Mouse (Mus musculus) ovary, postnatal 10 days (tissue): ENCODE measurements around the gene Gm9736.
"Not testable (repeated sequence)": the region's sequence is repeated elsewhere in the genome, so short reads cannot be mapped to it uniquely, and the experiment has no call there.

Source experiments
- DNase-seq: peaks from one replicate; pipeline ENCODE4 v3.0.0; 2022; ENCODE audit warnings: low spot score

The Gm9736 gene

GRCm38 (mm10) chr10:77751254-77751653 lies at the start of gene Gm9736:
Gene Gm9736 (minus strand): TSS chr10:77751354.
- not testable (repeated sequence) for DNase-seq

GRCm38 (mm10) chr10:77798921-77799508 lies 47.9 kb upstream of the Gm9736 start, which contains the start of gene Gm19668:
Gene Gm19668 (minus strand): TSS chr10:77799133.
- DNase-seq: no peak

DNA sequence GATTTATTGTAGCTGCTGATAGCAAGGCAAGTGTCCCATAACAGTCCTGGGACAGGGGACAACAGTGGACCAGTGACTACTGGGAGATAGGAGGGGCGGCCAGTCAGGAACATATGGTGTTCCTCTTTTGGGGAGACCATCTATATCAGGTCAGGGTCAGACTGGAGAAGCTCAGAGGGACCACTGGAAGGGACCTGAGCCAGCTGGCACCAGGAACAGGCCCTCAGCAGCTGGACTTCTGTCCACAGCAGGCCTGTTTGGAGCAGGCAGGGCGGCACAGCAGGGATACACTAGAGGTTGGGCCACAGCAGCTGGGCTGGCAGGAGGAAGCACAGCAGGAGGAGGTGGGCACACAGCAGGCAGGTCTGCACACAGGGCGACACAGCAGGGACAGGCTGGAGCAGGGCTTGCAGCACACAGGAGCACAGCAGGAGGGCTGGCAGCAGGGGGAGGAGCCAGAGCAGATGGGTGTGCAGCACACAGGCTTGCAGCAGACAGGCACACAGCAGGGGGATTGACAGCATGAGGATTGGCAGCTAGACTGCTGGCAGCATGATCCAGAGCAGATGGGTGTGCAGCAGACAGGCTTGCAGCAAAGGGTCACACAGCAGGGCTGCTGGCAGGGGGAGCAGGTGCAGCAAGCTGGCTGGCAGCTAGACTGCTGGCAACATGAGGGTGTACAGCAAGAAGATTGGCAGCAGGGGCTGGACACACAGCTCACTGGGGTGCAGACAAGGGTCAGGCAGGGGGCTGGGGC lies 47.2 kb upstream of the Gm9736 start:
- DNase-seq: not testable (repeated sequence)

GRCm38 (mm10) chr10:77797677-77798076 lies 46.5 kb upstream of the Gm9736 start:
- no peak for DNase-seq

DNA sequence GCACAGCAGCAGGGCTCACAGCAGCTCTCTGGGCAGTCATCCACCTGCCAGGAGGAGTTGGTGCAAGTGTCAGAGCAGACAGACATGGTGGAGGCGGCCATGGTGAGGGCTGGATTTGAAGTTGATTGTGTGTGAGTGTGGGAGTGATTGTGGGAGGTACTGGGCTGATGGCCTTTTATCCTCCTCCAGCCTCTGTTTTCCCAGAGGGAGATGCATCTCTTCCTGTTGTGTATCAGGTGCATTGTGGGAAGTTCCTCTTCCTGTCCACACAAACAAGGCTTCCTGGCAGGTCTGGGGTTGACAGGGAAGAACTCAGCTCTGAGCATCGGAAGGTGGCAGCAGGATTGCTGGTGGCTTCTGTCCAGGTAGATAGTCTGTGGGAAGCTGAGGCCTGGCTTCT lies 43.8 kb upstream of the Gm9736 start, which contains the start of gene Gm9639:
Gene Gm9639 (minus strand): TSS at position 101 of the 400 bp plus-strand sequence.
- no peak for DNase-seq

GRCm38 (mm10) chr10:77788621-77789020 lies 37.5 kb upstream of the Gm9736 start:
- DNase-seq: no peak

- DNase-seq: not testable (repeated sequence)
Observed at GRCm38 (mm10) chr10:77787876-77788275, 36.7 kb upstream of the Gm9736 start, which contains the start of gene Gm7137. Gene Gm7137 (minus strand): TSS chr10:77788200.

- not testable (repeated sequence) for DNase-seq
Observed at GRCm38 (mm10) chr10:77783396-77783795, 32.2 kb upstream of the Gm9736 start.

GRCm38 (mm10) chr10:77782442-77782841 lies 31.3 kb upstream of the Gm9736 start, which contains the start of gene Gm3250:
Gene Gm3250 (minus strand): TSS chr10:77782542.
- not testable (repeated sequence) for DNase-seq

DNA sequence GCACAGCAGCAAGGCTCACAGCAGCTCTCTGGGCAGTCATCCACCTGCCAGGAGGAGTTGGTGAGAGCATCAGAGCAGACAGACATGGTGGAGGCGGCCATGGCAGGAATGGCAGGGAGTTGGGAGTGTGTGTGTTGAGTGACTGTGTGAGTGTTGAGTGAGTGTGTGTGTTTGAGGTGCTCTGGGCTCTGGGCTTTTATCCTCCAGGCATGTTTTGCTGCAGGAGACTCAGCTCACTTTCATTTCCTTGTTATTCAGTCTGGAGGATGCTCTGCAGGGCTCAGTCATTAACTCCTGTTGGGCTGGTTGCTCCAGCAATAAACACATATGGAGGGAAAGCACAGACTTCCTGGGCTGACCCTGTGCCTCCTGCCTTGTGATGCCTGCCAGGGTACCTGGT lies 25.7 kb upstream of the Gm9736 start, which contains the start of gene Gm7138:
Gene Gm7138 (minus strand): TSS at position 101 of the 400 bp plus-strand sequence.
- not testable (repeated sequence) for DNase-seq

- not testable (repeated sequence) for DNase-seq
Observed at GRCm38 (mm10) chr10:77772142-77772541, 21.0 kb upstream of the Gm9736 start.

DNA sequence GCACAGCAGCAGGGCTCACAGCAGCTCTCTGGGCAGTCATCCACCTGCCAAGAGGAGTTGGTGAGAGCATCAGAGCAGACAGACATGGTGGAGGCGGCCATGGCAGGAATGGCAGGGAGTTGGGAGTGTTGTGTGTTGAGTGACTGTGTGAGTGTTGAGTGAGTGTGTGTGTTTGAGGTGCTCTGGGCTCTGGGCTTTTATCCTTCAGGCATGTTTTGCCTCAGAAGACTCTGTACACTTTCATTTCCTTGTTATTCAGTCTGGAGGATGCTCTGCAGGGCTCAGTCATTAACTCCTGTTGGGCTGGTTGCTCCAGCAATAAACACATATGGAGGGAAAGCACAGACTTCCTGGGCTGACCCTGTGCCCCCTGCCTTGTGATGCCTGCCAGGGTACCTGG lies 20.1 kb upstream of the Gm9736 start, which contains the start of gene Gm3238:
Gene Gm3238 (minus strand): TSS at position 101 of the 400 bp plus-strand sequence.
- DNase-seq: not testable (repeated sequence)

DNA sequence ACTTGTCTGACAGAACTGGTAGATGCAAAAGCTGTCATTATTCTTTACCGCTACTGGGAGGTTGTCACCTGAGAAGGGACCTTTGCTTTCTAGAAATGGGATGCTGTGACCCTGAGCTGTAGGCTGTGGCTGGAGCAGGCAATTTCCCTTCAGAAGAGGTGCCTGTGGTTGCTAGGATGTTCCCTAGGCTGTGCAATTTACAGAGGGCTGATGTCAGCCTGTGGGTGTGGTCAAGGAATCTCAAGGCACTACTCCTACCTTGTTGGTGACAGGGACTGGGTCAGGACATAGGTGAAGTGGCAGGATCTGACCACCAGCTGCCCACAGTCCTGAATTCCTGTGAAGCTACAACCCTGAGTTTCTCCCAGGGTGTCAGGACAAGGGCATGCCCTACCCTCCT lies 18.6 kb upstream of the Gm9736 start:
- DNase-seq: no peak

DNA sequence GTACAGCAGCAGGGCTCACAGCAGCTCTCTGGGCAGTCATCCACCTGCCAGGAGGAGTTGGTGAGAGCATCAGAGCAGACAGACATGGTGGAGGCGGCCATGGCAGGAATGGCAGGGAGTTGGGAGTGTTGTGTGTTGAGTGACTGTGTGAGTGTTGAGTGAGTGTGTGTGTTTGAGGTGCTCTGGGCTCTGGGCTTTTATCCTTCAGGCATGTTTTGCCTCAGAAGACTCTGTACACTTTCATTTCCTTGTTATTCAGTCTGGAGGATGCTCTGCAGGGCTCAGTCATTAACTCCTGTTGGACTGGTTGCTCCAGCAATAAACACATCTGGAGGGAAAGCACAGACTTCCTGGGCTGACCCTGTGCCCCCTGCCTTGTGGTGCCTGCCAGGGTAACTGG lies 8.4 kb upstream of the Gm9736 start, which contains the start of gene Gm3233:
Gene Gm3233 (minus strand): TSS at position 101 of the 400 bp plus-strand sequence.
- DNase-seq: not testable (repeated sequence)

DNA sequence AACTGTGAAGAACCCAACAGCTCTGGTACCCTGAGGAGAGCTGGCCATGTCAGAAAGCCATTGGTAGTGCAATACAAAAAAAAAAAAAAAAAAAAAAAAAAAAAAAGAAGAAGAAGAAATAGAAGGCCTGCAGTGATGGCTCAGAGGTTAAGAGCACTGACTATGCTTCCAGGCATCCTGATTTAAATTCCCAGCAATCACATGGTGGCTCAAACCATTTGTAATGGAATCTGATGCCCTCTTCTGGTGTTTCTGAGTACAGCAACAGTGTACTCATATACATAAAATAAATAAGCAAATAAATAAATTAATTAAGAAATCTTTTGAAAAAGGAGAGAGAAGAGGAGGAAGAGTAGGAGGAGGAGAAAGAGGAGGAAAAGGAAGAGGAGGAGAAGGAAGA lies 2.3 kb upstream of the Gm9736 start:
- no peak for DNase-seq

GRCm38 (mm10) chr10:77752312-77752711 lies 1.2 kb upstream of the Gm9736 start:
- not testable (repeated sequence) for DNase-seq

- DNase-seq: not testable (repeated sequence)
Observed at GRCm38 (mm10) chr10:77750686-77751085, 468 bp downstream of the Gm9736 start.

DNA sequence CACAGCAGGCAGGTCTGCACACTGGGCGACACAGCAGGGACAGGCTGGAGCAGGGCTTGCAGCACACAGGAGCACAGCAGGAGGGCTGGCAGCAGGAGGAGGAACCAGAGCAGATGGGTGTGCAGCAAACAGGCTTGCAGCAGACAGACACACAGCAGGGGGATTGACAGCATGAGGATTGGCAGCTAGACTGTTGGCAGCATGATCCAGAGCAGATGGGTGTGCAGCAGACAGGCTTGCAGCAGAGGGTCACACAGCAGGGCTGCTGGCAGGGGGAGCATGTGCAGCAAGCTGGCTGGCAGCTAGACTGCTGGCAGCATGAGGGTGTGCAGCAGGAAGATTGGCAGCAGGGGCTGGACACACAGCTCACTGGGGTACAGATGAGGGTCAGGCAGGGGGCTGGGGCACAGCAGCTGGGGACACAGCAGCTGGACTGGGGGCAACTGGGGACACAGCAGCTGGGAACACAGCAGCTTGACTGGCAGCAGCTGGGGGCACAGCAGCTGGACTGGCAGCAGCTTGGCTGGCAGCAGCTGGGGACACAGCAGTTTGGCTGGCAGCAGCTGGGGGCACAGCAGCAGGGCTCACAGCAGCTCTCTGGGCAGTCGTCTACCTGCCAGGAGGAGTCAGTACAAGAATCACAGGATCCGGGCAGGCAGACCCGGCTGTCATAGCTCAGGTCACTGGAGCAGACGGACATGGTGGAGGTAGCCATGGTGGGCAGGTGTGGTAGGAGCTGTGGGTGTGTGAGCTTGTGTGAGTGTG lies 9.0 kb downstream of the Gm9736 start, which contains the start of gene Gm18596:
Gene Gm18596 (minus strand): TSS at position 715 of the 765 bp plus-strand sequence.
- not testable (repeated sequence) for DNase-seq

DNA sequence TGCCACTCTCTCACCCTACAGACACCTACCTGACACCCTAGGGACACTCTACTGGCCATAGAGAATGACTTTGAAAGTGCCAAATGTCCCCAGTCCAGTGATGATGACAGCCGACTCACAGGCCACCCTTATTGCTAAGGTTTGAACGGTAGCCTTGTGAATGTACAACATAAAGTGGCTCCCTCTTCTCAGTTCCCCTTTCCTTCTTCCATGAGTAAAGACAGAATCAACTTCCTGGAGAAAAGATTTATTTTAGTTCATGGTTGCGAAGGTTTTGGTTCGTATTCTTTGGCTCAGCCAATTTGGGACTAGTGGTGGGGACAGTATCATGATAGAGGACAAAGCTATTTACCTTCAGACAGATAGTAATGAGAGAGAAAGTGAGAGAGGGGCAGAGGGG lies 12.2 kb downstream of the Gm9736 start:
- no peak for DNase-seq

- no peak for DNase-seq
Observed at GRCm38 (mm10) chr10:77735928-77736327, 15.2 kb downstream of the Gm9736 start.

- no peak for DNase-seq
Observed at GRCm38 (mm10) chr10:77729241-77729640, 21.9 kb downstream of the Gm9736 start.

- no peak for DNase-seq
Observed at GRCm38 (mm10) chr10:77728280-77728679, 22.9 kb downstream of the Gm9736 start.
